Mouse (Mus musculus) C2C12 (cell line): ENCODE measurements around the gene Nr5a1.

Experiments
- CTCF ChIP-seq: IDR thresholded peaks from one replicate; pipeline ENCODE4 v1.5.1; 2011; ENCODE audit not compliant: control insufficient read depth, insufficient read depth, insufficient read length
- MYOD1 ChIP-seq: IDR thresholded peaks from one replicate; pipeline ENCODE4 v1.6.1; 2011; ENCODE audit warnings: low read depth; ENCODE audit not compliant: control insufficient read depth, insufficient read length

- TF ChIP-seq CTCF = no peak
- no peak for TF ChIP-seq MYOD1
Observed at GRCm38 (mm10) chr2:38689881-38690280, 24.5 kb downstream of the Nr5a1 start.
